Mouse (Mus musculus) midbrain, embryonic 13.5 days (tissue): ENCODE data around the gene Mpig6b. TPM values are rescaled to one million over a fixed set of nuclear protein-coding genes. Genes with fewer than 3 reads are reported as not detected.
A peak's percentile ranks its signal among the peaks of the same experiment; 100 is the strongest.

Source experiments
- ATAC-seq: fragments of 200-750 bp; cut with Nextera tagmentation; 2 replicates; pipeline ENCODE4 v1.8.0; 2017; ENCODE audit warnings: mild to moderate bottlenecking, moderate TSS enrichment, moderate library complexity
- H3K27ac ChIP-seq: fragments of 300-500 bp; sonication (generic); 2 replicates; pipeline ENCODE4 v1.5.1; 2015; ENCODE audit warnings: inconsistent platforms, mild to moderate bottlenecking, moderate library complexity
- H3K27me3 ChIP-seq: fragments of 300-500 bp; sonication (generic); 2 replicates; pipeline ENCODE4 v1.6.1; 2015; ENCODE audit warnings: mild to moderate bottlenecking, inconsistent platforms
- H3K36me3 ChIP-seq: fragments of 300-500 bp; sonication (generic); 2 replicates; pipeline ENCODE4 v1.6.1; 2015; ENCODE audit warnings: mild to moderate bottlenecking, inconsistent platforms
- H3K4me1 ChIP-seq: fragments of 300-500 bp; sonication (generic); replicated peaks from 2 replicates; pipeline ENCODE4 v1.6.1; 2015; ENCODE audit warnings: inconsistent platforms
- H3K4me2 ChIP-seq: fragments of 300-500 bp; sonication (generic); replicated peaks from 2 replicates; pipeline ENCODE4 v1.6.1; 2015; ENCODE audit warnings: moderate library complexity, mild to moderate bottlenecking, inconsistent platforms
- H3K4me3 ChIP-seq: fragments of 300-500 bp; sonication (generic); replicated peaks from 2 replicates; pipeline ENCODE4 v1.5.1; 2015; ENCODE audit warnings: mild to moderate bottlenecking, inconsistent platforms
- H3K9ac ChIP-seq: fragments of 300-500 bp; sonication (generic); replicated peaks from 2 replicates; pipeline ENCODE4 v1.6.1; 2015; ENCODE audit warnings: mild to moderate bottlenecking, inconsistent platforms
- H3K9me3 ChIP-seq: fragments of 300-500 bp; sonication (generic); 2 replicates; pipeline ENCODE4 v1.6.1; 2016; ENCODE audit warnings: mild to moderate bottlenecking, inconsistent platforms
- WGBS: fragments of 180-500 bp; shearing (Covaris S2); methylation state at CpG from one replicate; pipeline ENCODE4 v1.1.7; 2015; 5-methylcytosine and 5-hydroxymethylcytosine counted together
- polyA plus RNA-seq: library from polyadenylated mRNA; unstranded; fragments of >200 nt; fragmentation: Nextera tagmentation; extraction: Ambion mirVana; gene quantifications from 2 replicates; pipeline ENCODE4 v1.2.1, GENCODE M21; 2015

Mpig6b gene
- 0.45 and 0.50 TPM in 2 replicates for polyA plus RNA-seq

DNA sequence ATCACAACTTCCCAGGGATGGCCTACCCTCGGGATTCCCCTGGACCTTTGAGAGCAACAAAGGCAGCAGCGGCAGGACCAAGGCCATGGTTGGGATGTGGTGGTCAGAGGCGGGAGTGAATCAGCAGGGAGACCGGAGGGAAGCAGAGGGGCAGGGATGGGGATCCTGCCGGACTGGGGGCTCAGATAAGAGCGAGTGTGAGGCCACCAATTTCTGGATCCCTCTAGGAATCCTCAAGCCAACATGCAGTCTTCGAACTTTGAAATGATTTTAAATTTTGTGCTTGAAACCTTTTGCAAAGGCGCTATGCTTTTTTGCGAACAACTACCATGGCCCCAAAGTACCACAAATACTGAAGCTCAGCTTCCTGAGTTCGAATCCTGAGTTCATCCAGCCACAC, at the start of gene Mpig6b:
Mpig6b (minus strand) TSS at position 101 of the 400 bp plus-strand sequence.
- 45% methylated on average over 10 of the region's 10 CpGs for WGBS
- H3K27me3 ChIP-seq = peaks cover 45% of the 10 kb centered on the region
- ATAC-seq = no peak
- H3K9ac ChIP-seq = peak within 1 kb of the TSS; percentile 48
- peak within 1 kb of the TSS; percentile 50 for H3K4me2 ChIP-seq
- H3K4me3 ChIP-seq = peak within 1 kb of the TSS; percentile 27
- peaks cover 27% of the 10 kb centered on the region for H3K4me1 ChIP-seq
- H3K9me3 ChIP-seq = no peaks in the 10 kb centered on the region
- no peak within 1 kb of the TSS for H3K27ac ChIP-seq
- peaks cover 23% of the 10 kb centered on the region for H3K36me3 ChIP-seq

DNA sequence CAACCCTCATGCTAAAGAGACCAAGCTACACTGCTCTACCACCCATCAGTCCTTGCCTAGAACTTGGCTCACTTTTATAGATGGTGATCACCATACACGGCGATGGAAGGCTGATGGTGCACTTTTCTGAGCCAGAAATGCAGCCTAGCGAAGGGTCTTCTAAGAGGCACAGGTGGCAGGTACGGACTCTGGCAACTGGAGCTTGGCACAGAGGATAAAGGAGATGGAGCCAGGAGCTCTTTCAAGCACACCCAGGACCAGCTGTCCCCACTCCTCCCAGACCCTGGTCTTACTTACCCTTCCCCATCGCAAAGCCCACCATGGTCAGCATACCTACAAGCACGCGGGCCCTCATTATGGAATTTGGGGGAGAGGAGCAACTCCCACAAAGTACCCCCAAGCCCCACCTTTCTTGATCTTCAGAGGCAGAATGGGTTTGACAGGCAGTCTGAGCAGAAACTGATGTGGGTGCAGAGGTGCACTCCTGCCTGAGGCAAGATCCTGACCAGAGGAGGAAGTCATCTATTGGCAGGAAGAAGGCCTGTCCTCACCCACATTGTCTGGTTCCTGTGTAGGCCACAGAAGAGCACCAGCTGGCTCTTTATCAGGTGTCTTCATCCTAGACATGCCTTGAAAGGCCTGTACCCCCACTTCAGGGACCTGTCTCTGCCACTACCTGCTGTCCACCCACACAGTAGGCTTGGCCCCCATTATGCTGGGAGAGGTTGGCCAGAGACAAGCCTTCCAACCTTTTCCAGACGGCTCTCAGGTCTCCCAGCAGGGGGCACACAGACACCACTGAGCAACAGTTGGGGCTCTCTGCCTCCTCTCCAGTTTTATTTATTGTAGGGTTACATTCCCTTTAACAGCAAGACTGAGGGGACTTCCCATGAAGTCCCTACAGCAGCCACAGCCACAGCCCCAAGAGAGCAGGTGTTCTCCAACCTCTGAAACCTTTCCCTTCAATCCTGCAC, 49.3 kb upstream of the Mpig6b start, which contains the start of gene Ly6g5b:
Ly6g5b (minus strand) TSS at position 383 of the 974 bp plus-strand sequence.
- no peak within 1 kb of the TSS for H3K4me2 ChIP-seq
- no peaks in the 10 kb centered on the region for H3K27me3 ChIP-seq
- H3K36me3 ChIP-seq = peaks cover 52% of the 10 kb centered on the region
- no peak for ATAC-seq
- no peak within 1 kb of the TSS for H3K27ac ChIP-seq
- H3K9ac ChIP-seq = 0 out of 2 replicates have a peak within 1 kb of the TSS, but pooled peaks have one; percentile 14
- no peaks in the 10 kb centered on the region for H3K9me3 ChIP-seq
- no peak within 1 kb of the TSS for H3K4me3 ChIP-seq
- 88% methylated on average over 8 of the region's 8 CpGs for WGBS
- peaks cover 9% of the 10 kb centered on the region for H3K4me1 ChIP-seq

DNA sequence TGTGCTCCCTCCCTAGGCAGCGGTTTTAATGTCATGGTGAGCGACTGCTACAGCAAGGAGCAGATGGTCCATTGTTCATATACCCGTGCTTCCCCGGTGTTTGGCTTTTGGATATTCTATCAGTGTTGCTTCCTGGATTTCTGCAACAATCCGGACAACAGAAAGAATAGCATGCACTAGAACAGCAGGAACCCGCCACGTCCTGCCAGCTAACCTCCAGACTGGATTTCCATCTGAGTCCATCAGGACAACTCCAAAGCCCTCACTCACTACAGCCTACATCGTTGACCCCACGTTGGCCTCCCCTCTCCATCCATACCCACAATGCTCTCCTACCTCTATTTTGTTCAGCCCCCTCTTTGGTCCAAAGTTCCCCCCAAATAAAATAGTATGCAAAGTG, 45.8 kb upstream of the Mpig6b start:
- peaks cover 28% of the 10 kb centered on the region for H3K36me3 ChIP-seq
- WGBS = 71% methylated on average over 9 of the region's 9 CpGs
- no peak overlapping the region for H3K4me3 ChIP-seq
- H3K4me1 ChIP-seq = no peaks in the 10 kb centered on the region
- no peak overlapping the region for H3K27ac ChIP-seq
- no peak overlapping the region for H3K9ac ChIP-seq
- no peak for ATAC-seq
- no peaks in the 10 kb centered on the region for H3K9me3 ChIP-seq
- H3K27me3 ChIP-seq = no peaks in the 10 kb centered on the region
- no peak overlapping the region for H3K4me2 ChIP-seq

GRCm38 (mm10) chr17:35108097-35108496, 42.1 kb upstream of the Mpig6b start, which contains the start of gene Ly6g5c:
Gene Ly6g5c (plus strand): TSS chr17:35108279.
- no peak for ATAC-seq
- Histone ChIP-seq H3K27ac (no peak within 1 kb of the TSS), H3K9ac (0 out of 2 replicates have a peak within 1 kb of the TSS, but pooled peaks have one; percentile 15), H3K27me3 (no peaks in the 10 kb centered on the region), H3K4me1 (peaks cover 7% of the 10 kb centered on the region), H3K4me2 (no peak within 1 kb of the TSS), H3K9me3 (no peaks in the 10 kb centered on the region), H3K4me3 (no peak within 1 kb of the TSS), H3K36me3 (peaks cover 10% of the 10 kb centered on the region)
- 87% methylated on average over 6 of the region's 6 CpGs for WGBS

DNA sequence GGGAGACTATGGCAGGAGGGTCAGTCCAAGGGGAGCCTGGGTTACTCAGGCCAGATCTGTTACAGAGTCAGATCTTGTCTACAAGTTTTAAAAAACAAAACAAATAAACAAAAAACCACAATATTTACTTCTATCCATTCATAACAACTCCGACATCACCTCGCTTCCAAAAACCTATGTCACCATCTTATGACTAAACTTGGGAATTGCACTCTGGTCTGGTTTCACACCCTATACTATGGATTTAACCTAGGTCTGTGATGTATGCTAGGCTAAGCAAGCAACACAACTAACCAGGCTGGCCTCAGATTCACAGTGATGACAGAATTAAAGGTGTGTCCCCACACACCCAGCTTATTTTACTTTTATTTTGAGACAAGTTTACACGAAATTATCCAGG, 40.5 kb upstream of the Mpig6b start:
- peak; percentile 24; the same call in 1 of the 2 replicates for ATAC-seq
- H3K36me3 ChIP-seq = peaks cover 25% of the 10 kb centered on the region
- H3K4me3 ChIP-seq = no peak overlapping the region
- peaks cover 7% of the 10 kb centered on the region for H3K4me1 ChIP-seq
- WGBS = 67% methylated on average over 3 of the region's 3 CpGs
- peak overlapping the region; percentile 40 for H3K27ac ChIP-seq
- no peaks in the 10 kb centered on the region for H3K27me3 ChIP-seq
- H3K9me3 ChIP-seq = no peaks in the 10 kb centered on the region
- H3K9ac ChIP-seq = no peak overlapping the region; the same call in 1 of the 2 replicates
- no peak overlapping the region for H3K4me2 ChIP-seq

DNA sequence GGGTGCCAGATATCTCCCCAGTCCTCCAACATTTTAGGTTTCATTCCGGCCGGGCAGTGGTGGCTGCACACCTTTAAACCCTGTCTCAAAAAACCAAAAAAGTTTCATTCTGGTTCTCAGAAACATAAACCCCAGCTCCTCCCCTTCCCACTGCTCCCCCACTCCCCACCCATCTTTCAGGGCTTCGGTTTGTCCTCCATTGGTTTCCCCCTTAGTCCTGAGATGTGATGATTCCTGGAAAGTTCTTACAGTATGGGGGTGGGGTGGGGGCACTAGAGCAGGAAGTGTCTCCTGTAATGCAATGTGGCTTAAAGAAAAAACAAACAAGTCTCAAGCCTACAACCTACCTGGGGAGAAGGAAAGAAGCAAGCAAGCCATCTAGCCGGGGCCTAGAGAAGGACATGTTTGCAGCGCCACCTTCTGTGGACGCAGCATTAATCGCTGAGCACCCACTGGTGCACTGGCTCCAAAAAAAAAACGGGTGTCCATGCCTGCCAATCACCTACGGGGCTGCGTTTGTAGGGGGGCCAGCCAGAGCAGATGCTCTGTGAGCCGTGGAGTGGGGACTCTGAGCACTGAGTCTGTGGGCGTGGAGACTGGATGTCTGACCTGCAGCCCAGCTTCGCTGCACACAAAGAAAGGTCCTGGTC, 39.9 kb upstream of the Mpig6b start:
- Histone ChIP-seq H3K4me3 (0 out of 2 replicates have a peak overlapping the region, but pooled peaks have one; percentile 13), H3K9ac (peak overlapping the region; percentile 61), H3K27ac (peak overlapping the region; percentile 40), H3K9me3 (no peaks in the 10 kb centered on the region), H3K36me3 (peaks cover 32% of the 10 kb centered on the region), H3K4me1 (peaks cover 7% of the 10 kb centered on the region), H3K4me2 (peak overlapping the region; percentile 41), H3K27me3 (no peaks in the 10 kb centered on the region)
- ATAC-seq = peak; percentile 35
- WGBS = 19% methylated on average over 13 of the region's 13 CpGs

GRCm38 (mm10) chr17:35104754-35105153, 38.8 kb upstream of the Mpig6b start:
- H3K36me3 ChIP-seq = peaks cover 43% of the 10 kb centered on the region
- 69% methylated on average over 6 of the region's 6 CpGs for WGBS
- 0 out of 2 replicates have a peak overlapping the region, but pooled peaks have one; percentile 8 for H3K9ac ChIP-seq
- no peaks in the 10 kb centered on the region for H3K27me3 ChIP-seq
- H3K4me3 ChIP-seq = no peak overlapping the region
- no peak overlapping the region for H3K4me2 ChIP-seq
- no peak overlapping the region for H3K27ac ChIP-seq
- H3K4me1 ChIP-seq = peaks cover 7% of the 10 kb centered on the region
- no peak for ATAC-seq
- H3K9me3 ChIP-seq = no peaks in the 10 kb centered on the region

DNA sequence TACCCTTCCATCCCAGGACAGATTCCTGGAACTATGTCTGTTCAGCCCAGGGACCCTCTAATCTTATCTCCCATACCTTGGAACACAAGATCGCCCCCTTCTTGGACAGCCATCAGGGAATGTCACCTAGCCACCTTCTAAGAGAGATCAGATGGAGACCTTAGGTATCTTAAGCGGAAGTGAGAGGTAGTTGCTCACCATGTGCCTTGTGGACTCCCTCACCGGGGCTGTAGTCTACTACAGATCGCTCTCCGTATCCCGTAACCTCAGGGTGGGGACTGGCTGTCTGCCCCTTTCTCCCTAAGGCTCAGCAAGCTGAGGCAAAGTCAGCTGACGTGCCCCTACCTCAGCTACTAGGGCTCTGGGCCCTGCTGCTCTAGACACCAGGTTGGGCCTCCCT, 38.1 kb upstream of the Mpig6b start:
- Histone ChIP-seq H3K4me1 (peaks cover 7% of the 10 kb centered on the region), H3K9ac (no peak overlapping the region), H3K27me3 (no peaks in the 10 kb centered on the region), H3K36me3 (peaks cover 50% of the 10 kb centered on the region), H3K4me3 (no peak overlapping the region), H3K9me3 (no peaks in the 10 kb centered on the region), H3K4me2 (no peak overlapping the region), H3K27ac (no peak overlapping the region)
- 92% methylated on average over 7 of the region's 7 CpGs for WGBS
- ATAC-seq = no peak

DNA sequence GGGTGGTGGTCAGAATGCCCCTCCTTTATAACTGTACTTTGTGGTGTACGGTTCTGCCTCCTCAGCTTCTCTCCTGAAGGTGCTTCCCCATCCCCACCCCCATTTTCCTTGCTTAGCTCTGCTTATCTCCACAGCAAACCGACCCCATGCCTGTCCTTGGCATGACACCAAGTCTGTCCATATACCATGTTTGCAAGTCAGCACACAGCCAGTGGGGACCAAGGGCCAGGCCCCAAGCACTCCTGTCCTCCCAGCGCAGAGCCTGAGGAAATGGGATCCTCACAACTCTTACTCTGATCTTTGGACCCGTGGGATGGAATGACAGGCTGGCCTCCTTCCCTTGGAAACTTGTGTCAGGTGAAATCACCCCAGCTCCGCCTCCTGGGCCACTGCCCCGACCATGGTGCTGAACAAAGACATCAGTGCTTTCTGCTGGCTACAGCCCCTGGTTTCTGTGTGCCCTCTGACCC, 37.3 kb upstream of the Mpig6b start:
- Histone ChIP-seq H3K9me3 (no peaks in the 10 kb centered on the region), H3K4me2 (no peak overlapping the region), H3K9ac (no peak overlapping the region), H3K36me3 (peaks cover 58% of the 10 kb centered on the region), H3K4me3 (no peak overlapping the region), H3K4me1 (peaks cover 7% of the 10 kb centered on the region), H3K27me3 (no peaks in the 10 kb centered on the region), H3K27ac (no peak overlapping the region)
- WGBS = 76% methylated on average over 6 of the region's 6 CpGs
- no peak for ATAC-seq

DNA sequence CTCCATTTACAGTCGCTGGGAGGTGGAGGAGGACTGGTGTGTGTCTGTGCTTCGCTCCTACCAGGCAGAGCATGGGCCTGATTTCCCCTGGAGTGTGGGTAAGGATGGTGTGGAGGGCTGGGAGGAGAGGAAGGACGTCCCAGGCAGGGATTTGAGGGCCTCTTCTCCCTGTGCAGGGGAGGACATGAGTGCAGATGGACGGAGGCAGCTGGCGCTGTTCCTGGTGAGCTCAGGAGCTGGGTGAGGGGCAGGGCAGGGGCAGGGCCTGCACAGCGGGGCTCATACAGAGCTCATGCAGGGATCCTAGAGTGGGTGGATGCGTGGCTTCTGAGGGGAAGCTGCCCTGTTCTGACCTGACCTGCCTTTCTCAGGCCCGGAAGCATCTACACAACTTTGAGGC, 36.3 kb upstream of the Mpig6b start:
- no peak overlapping the region for H3K4me3 ChIP-seq
- peaks cover 68% of the 10 kb centered on the region for H3K36me3 ChIP-seq
- H3K27ac ChIP-seq = no peak overlapping the region
- H3K27me3 ChIP-seq = no peaks in the 10 kb centered on the region
- 73% methylated on average over 8 of the region's 8 CpGs for WGBS
- no peaks in the 10 kb centered on the region for H3K9me3 ChIP-seq
- H3K4me2 ChIP-seq = no peak overlapping the region
- ATAC-seq = no peak
- peaks cover 7% of the 10 kb centered on the region for H3K4me1 ChIP-seq
- H3K9ac ChIP-seq = no peak overlapping the region

DNA sequence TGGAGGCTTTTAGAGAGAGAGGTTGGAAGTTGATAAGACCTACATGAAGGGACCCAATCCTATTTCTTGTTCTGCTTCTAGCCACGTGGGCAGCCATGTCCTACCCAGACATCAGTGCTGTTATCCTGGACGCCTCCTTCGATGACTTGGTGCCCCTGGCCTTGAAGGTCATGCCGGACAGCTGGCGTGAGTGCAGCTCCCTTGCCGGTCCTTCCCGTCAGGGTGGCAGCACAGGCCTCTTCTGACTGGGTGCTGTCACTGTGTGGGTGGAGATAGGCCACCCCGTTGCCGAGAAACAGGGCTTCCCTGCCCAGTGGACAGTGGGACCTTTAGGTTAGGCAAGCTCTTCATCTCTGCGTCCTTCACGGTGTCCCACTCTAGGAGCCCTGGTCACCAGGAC, 35.2 kb upstream of the Mpig6b start:
- Histone ChIP-seq H3K27ac (no peak overlapping the region), H3K9me3 (no peaks in the 10 kb centered on the region), H3K4me3 (no peak overlapping the region), H3K27me3 (no peaks in the 10 kb centered on the region), H3K36me3 (peaks cover 79% of the 10 kb centered on the region), H3K9ac (0 out of 2 replicates have a peak overlapping the region, but pooled peaks have one; percentile 19), H3K4me2 (no peak overlapping the region), H3K4me1 (peaks cover 5% of the 10 kb centered on the region)
- no peak for ATAC-seq
- 94% methylated on average over 11 of the region's 11 CpGs for WGBS
